Mouse (Mus musculus): ENCODE measurements around the gene Dpyd.

Gene Dpyd

DNA sequence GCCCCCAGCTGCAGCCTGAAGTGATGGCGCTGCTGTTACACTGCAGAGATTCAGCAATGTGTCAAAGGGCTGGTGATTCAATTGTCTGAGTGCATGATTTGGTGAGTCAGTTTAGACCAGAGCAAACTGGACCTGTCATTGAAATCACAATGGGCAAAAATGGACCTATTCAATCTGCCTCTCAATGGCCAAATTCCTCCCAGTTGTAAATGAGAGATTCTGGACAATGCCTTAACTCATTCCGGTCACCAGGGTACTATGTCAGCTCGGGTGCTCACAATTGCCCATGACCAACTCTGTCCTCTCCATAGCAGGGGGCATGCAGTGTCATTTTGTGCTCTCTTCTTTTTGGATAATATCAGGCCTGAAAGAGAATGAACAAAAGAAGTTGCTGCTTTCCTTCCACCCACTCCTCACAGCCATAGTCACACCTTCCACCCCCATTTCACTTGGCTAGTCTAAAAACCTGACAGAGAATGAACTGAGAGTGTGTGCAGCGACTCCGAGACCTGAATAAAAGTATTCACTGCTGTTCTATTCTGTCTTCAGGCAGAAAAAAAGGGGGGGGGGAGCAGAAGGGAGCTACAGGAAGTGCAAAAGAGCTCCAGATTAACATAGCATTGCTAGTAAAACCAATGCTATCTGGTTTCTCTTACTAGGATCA is 533.4 kb downstream of the Dpyd start:
- no peak for DNase-seq (ENCODE audit: low spot score)

DNA sequence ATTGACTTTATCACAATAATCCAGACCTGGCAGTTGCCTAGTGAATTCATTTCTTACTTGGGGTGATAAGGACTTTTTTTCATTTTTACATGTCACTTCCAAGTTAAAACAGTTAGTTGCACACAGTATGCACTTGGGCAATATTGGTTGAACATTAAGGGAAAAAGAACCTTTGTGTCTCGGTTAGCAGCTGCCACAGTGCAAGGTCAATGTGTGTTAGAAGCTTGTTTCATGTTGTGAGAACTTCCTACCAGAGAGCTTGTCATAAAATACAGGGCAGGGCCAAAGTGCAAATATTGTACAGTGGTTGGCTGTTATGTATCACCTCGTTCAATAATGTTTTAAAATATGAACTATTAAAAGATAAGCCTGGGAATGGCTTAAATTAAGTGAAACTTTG is 564.1 kb downstream of the Dpyd start:
- DNase-seq (ENCODE audit: low spot score): no peak

DNA sequence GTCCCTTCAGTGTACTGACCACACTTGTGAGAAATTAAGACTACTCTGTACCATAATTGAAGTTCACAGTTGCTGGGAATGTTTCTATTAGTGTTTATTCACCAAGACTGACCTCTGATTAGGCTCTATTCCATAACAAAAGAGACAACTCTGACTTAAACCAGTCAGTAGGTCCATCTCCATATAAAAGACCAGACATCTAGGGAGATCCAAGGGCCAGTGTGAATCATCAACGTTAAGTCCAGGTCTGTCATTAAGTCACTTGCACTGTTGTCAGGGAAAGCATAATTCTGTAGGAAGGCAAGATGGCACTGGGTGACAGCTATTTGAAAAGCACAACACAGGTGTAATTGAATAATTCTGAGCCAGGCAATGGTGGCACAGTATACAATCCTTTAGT is 566.1 kb downstream of the Dpyd start:
- DNase-seq (ENCODE audit: low spot score): no peak

DNA sequence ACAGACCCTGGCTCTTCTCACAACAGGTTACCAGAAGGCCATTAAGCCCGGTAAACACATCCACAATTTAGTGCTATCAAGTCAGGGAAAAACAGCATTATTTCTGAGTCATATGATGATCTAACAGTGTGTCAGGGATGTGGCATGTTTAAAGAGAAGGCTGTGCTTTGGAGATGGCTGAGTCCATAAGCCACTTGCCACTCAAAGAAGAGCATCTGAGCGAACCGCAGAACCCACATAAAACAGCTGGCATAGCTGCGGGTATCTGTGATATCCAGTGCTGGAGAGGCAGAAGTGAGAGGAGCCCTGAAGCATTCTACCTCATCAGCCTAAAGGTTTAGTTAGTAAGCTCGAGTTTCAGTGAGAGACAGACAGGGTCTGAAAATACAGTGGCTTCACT is 581.1 kb downstream of the Dpyd start:
- no peak for DNase-seq (ENCODE audit: low spot score)

DNA sequence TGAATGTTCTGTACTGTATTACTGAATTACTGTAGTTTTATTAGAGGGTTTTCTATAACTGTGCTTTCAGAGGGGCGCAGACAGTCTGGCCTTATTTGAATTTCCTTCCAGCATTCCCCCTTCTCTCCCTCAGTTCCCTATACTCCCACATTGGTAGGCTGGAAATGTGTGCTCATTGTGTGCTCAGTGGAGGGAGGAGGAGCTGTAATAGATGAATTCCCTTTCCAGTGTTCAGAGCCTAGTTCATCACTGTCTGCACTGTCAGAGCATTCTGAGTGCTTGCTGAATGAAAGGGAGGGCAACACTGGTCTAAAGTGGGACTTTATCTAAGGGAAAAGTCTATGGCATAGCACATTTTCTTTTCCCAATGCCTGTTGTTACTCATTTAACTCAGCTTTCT is 582.9 kb downstream of the Dpyd start:
- no peak for DNase-seq (ENCODE audit: low spot score)

DNA sequence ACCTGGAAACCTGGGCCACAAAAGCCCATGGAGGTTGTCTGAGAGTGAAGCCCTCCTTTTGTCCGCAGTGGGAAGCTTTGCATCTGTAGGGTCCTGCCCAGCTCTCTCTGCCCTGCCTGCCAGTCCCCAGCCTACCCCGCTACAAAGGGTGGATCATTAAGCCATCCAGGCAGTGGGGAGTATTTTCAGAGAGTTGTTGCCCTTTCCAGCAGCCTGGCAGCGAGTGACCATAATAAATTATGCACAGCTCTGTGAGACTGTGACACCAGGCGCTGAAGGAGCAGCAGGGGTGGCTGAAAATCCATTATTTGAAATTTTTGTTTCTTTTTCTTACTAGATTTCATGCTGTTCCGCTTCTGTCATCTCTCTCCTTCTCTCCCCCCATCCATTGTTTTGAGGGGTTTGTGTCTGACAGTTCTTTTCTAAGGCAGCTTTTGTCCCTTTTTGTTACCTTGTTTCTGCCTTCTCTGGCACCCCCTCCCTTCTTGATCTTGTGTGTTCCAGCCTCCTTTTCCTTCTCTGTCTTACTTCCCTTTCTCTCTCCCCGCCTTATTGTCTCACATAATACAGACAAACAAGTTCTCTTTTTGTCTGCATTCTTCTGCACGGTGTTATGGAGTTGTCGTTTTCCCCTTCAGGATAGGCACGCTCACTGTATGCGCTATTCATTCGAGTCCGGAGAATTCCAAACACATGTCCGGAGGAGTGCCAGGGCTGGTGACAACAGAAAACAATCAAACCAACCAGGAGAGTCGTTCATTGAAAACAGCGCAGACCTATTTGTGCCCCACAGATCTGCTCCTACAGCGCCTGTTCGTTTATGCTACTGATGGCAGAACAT is 592.9 kb downstream of the Dpyd start:
- no peak for DNase-seq (ENCODE audit: low spot score)

DNA sequence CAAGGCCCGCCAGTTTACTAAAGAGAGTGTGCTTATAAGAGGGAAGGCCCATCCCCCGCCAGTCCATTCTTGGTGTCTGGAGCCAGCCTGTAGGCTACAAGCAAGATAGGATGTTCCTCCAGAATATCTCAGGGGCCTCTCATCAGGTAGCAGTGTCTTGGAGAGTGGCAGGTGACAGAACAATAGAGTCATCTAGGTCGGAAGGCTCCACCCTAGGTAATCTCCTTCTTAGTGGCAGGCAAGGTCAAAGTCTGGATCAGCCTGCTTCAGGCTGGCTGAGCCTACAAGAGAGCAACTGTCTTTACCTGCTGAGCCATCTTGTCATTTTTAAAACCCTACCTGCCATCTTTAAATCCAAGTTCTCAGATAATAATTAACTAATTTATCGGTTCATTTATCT is 596.7 kb downstream of the Dpyd start:
- no peak for DNase-seq (ENCODE audit: low spot score)

DNA sequence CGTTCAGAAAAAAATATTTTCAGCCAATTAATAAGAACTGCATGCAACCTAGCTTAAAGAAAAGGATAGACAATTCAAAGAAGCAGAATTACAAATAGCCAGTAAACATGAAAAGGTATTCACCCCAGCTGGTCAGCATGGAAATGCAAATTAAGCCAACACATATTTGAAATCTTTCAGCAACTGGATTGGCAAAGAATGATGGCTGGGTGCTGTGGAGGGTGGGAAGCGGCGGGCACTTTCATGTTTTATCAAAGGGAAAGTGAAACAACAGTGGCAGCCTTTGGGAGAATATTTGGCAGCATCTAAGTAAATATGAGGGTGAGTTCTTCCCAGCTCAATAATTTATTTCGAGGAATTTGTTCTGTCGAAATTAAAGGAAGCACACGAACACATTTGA is 603.8 kb downstream of the Dpyd start:
- no peak for DNase-seq (ENCODE audit: low spot score)

DNA sequence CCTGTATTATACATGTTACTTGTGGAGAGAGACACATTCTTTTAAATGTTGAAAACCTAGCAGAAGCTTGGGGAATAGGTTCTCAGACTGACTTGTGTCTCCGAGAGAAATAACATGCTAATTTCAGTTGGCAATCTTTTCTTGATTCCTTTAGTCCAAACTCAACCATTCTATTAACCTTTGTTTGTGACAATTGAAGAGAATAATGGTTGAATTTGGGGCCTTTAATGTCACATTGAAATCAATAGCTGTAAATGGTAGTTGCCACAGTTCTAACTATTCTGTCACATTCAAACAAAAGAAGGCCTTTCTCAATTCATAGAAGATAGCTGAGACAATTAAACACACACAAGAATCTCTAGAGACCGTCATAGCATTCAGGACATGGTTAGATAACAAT is 606.2 kb downstream of the Dpyd start:
- no peak for DNase-seq (ENCODE audit: low spot score)

DNA sequence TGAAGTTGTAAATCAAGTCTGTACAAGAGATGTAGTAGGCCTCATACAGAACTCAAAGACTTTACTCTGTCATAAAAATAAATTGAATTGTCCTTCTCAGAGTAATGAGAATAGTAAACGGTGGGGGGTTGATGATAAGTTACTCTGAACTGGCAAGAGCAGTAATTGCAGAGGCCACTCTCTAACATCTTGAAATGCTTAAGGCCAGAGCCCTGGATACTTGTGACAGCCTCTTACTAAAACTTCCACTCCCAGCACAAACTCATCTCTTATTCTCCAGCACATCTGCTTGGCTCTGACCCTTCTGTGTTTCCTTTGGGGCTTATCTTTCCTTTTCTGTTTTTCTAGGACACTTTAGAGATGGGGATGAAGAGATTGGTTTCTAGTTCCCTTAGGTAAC is 606.7 kb downstream of the Dpyd start:
- no peak for DNase-seq (ENCODE audit: low spot score)

DNA sequence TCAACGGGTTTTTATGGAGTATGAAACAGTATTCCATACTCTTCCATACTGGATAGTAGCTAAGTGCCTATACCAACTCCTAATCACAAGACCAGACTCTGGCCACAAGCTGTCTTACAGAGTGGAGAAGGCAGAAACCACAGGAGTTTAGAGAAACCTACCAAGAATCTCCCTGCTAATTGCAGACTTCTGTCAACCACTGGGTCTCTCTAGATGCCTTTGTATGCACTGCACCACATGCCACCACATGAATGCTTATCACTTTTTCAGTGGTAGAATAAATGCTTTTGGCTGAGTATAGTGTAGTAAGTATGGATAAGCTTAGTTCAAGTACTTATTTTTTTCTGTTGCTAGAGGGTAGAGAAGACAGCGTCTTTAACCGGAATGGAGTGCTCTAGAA is 621.3 kb downstream of the Dpyd start:
- DNase-seq (ENCODE audit: low spot score): no peak

DNA sequence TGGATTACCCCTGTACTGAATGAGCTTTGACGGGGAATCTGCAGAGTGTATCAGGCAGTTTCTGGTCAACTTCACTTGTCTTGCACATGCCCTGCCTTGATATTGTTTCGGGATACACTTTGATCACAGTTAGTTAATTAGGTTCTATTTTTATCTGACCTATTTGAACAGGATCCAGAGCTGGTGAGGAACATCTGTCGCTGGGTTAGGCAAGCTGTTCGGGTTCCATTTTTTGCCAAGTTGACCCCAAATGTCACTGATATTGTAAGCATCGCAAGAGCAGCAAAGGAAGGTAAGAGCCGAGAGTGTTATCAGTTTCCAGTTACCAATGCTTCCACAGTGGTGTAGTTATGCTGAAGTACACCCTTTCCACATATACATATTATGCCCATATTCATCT is 632.1 kb downstream of the Dpyd start:
- DNase-seq (ENCODE audit: low spot score): no peak

DNA sequence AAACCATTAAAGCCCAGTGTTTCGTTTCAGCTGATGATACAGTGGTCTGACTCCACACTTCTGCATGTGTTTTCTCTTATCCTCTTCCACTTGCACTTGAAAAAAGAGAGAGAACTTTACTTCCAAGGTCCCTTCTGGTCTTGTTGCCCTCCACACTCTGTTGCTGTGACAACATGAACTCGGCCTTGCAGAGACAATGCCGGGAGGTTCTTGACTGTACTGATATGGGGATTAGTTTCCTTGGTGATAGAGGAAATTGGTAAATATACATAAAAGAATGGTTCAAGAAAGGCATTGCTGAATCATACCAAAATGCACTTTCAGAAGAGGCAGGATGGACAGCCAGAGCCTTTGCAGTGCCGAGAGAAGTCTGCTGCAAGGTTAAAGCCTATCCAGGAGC is 633.7 kb downstream of the Dpyd start:
- DNase-seq (ENCODE audit: low spot score): no peak

DNA sequence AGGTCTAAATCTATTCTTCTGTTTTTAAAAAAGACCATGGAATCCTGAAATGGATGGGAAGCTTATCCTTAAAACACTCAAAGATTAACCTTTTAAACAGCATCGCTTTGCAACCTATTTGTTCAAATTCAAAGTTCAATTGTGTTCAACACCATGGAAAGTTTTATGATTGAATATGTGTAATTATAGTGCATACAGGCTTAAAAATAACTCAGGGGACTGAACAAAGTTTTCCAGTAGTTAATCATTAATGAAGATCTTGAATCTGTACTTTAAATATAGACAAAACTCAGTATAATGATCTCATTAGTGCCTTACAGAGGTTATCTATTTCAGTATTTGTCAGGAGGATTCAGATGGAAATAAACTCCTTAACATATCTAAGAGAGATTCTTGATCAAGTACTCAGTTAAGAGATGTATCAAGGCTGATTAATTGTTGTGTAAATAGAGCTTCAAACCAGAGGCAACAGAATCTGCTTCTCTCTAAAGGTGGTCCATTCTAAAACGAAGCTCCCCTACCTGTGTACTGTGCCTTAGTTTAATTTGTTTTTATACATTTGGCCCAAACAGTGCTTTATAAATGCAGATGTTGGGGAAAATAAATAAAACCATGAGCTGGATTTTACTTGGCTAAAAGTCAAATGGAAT is 659.0 kb downstream of the Dpyd start:
- no peak for DNase-seq (ENCODE audit: low spot score)

DNA sequence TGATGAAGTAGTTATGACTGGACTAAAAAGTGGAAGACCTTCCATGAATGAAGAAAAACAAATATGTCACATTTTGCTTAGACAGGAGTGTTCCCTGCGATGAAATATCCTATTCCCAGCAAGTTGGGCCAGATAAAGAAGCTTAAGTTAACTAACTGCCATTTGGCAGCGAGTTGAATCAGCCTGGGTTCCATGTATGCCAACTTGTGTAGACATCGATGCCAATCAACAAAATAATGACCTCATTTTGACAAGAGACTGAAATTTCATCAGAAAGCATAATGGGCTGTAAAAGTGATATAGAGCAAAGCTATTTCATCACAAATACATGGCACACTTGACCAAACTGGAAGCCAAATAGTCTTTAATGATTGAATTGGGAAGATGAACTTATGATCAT is 681.3 kb downstream of the Dpyd start:
- DNase-seq (ENCODE audit: low spot score): no peak

DNA sequence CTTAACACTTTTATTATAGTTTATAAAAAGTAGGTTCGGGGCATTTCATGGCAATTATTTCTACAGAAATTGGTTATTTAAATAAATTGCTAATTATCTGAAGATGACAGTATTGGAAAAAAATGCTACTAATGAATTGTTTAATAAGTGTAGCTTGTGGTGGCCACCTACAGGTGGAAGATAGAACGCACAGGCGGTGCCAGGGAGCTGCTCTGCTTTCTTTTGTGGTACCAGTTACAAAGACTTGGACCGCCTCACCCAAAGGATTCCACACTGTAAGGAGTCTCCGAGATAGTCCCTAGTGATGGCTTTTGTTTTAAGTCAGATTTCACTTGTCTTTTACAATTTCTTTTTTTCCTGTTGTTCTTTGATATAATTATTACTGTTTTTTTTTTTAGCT is 694.6 kb downstream of the Dpyd start:
- DNase-seq (ENCODE audit: low spot score): no peak

DNA sequence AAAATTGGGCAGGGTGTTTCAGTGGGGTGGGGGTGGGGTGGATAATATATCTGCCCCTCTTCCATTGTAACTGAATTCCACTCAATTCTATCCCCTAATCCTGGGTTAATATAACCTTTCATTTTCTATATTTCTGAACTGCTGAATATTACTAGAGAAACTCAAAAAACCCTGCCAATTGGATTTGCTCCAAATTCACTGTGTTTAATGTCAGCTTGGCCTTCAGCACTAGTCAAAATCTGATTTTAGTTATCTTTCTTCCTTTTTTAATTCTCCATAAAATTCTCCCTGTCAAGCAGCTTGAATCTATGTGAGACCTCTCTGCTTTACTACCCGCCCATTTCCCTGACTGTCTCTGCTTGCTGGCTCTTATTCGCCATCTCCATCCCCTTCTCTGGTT is 713.3 kb downstream of the Dpyd start:
- no peak for DNase-seq (ENCODE audit: low spot score)

DNA sequence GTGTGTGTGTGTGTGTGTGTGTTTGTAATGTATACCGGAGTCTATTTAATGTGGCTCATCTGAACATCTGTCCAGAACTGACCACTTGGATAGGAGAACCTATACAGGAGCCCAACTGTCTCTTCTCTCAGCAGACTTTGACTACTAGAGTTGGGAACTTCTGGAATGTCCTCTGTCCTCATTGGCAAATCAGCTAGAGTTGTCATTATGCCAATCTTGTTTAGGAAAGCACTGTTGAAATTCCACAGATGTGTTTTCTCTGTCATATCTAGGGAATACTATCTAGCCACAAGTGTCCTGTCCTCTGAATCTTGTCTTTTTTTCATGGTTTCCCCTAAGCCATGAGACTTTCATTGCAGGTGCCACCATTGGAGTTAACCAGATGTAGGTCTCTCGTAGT is 718.7 kb downstream of the Dpyd start:
- DNase-seq (ENCODE audit: low spot score): no peak

DNA sequence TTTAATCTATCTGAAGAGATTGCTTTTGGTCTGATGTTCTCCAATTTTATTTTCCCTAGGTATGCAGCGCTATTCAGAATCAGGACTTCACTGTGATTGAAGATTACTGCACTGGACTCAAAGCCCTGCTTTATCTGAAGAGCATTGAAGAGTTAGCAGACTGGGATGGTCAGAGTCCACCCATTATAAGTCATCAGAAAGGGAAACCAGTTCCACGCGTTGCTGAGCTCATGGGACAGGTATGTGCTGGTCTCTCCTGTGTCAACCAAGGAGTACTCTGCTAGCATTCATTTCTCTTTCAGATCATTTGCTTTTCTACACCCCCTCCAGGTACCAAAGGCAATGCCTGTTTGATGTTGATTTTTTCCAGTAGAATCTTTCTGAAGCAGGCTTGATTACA is 752.8 kb downstream of the Dpyd start:
- DNase-seq (ENCODE audit: low spot score): no peak

DNA sequence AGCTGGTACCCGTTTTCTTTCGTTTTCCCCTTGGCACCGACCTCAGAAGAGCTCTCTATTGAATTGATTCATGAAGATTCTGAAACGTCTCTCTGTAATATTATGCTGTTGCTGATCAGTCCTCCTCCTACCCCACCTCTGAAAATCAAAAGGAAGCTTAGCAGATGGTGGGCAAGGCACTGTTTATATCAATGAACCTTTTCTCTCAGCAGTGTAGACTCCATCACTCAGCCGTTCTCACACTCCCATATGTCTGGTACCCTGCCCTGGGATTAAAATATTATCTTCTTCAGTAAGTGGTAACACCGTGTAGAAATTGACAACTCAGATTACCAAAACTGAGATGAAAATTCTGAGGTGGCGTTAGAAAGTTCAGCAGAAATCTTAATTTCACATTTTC is 767.1 kb downstream of the Dpyd start:
- DNase-seq (ENCODE audit: low spot score): no peak

DNA sequence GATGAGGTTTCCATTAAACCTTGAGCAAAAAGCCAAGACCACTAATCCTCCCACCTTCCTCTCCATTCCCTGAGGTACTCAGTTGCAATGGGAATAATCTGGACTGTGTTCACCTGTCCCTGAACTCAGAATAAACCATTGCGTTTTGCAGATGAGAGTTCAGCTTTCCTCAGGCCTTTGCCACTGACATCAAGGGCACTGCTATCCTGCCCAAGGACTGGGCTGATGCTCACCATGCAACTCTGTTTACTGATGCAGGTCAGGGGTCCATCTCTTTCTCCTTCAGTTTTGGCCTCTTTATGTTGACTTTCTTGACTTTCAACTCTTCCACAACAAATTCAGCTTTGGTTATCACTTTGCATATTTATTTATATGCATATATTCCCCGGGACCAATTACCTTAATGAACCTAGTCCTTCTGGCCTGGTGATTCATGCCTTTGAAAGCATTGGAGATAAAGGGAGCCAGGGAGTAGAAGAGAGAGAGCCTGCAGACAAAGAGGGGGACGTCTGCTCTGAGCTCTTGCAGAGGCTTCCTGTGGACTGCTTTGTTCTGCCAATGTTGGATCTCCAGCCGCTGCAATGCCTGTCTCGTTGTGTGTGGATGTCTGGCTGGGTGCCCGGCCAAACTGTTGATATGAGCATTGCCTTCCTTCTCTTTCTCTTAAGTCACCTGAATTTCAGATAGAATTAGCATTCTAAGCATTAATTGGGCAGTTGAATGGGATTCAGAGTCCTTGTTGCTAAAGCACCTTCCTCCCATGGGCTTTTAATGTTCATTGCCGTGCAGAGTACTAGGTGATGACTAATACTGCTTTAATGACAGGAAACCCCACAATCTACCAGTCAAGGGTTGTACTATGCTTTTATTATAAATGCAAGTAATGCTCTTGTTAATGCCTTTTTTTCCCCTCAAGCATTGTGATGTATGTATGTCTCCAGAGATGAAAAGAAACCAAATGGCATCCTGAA is 771.7 kb downstream of the Dpyd start:
- DNase-seq (ENCODE audit: low spot score): no peak
